Mouse (Mus musculus): ENCODE measurements around the gene Uroc1.

Uroc1 gene

DNA sequence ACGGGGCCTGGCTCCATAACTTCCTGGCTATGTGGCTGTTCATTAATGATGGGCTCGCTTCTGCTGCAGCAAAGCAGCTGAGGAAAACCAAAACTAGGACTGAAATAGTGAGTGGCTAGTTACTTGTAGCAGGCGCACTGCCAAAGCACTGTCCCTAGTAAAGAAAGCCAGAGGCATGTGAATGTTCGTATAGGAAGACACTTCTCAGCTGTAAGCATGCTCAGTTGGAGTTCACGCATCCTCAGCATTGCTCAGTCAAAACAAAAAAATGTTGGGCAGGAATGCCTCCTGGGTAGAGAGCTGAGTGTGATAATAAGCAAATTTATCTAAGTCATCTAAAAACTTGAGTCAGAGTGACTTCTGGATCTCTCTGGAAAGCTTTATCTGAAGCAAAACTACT, 25.1 kb downstream of the Uroc1 start:
- DNase-seq (ENCODE audit: low spot score in 2 of 2), result no peak

DNA sequence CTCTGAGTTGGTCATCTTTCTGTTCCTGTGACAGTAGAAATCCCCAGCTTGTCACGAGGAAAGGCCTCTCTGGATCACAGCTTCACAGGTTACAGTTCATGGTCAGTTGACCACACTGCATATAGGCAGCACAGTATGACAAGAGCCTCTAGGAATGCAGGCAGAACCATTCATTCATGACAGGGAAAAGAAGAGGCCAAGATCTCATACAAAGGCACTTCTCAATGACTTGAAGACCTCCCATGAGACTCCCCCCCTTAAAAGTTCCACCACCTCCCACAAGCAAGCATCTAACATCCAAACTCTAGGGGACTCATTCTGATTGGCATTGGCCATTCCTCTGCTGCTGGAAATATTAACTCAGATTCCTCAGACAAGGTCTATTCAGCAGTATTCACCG, 26.4 kb downstream of the Uroc1 start:
- DNase-seq (ENCODE audit: low spot score in 2 of 2), result no peak

DNA sequence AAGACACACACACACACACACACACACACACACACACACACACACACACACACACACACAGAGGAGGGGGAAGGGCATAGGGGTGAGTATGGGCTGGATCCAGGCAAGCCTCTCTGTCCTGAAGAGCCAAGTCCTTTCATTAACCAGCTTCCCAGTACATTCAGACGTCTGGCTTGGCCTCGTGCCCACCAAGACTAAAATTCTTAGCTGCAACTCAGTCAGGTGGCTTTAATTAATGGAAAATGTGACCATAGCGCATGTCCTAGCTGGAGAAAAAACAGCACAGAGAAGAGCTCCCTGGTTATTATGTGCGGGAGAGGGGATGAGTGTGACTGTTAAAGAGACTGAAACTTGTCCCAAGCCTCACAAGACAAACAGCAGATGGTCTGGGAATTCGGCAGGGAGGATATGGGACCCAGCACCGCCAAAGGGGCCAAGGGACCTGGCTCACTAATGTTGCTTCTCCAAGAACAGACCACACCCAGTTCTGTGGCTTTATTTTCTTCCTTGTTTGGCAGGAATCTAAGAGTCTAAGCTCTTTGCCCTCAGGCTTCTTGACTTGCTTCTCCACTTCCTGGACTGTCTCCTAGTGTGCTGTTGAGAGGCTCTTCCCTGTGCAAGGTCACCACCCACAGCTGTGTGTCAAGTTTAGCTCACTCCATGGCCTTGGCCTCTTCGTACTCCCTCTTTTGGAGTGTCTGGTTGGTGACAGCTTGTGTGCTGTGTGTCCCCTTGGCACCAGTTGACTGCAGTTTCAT, 27.1 kb downstream of the Uroc1 start:
- DNase-seq (ENCODE audit: low spot score in 2 of 2), result peak; percentile 48 to 53

DNA sequence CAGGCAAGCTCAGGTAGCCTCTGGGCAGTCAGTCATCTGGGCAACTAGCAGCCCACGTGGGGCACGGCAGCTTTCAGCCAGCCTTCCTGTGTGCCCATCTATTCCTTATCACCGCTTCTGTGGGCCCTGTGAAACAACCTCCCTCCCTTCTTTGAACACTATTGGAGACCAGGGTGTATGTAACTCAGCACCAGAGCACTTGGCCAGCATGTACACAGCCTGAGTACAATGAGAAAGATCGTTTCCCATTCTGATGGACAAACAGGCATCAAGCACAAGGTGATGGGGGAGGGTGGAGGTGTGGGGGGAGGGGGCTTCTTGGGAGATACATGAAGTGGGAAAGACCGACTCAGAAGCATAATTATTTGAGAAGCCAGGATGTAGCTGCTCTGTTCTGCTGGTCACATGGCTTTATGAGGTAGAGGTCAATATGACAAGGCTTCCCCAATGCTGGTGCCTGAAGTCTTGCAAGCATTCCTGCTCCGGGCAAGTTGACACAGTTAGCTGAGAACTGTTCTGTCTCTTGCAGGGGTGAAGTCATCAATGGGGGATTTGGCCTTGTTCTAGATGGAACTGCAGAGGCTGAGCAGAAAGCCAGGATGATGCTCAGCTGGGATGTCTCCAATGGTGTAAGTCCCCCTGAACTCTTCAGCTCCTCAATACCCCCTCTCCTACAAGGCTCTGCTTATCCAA, 28.0 kb downstream of the Uroc1 start:
- DNase-seq (ENCODE audit: low spot score in 2 of 2), result no peak

DNA sequence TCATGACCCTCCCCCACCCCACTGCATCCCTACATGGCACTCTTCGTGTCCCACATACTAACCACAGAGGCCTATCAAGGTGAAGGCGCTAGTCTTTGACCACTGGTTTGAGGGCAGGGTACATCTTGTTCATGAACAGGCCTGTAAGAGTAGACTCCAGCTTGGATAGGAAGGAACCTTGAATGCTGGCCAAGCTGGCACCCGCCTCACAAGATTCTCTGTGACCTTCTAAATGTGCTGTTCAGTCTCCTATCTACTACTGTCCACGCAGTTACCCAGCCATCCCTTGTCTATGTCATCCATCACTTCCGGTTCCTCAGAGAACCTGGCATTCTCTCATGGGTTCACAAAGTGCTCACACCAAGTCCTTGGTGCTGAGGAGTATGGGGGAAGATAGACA, 30.2 kb downstream of the Uroc1 start:
- DNase-seq (ENCODE audit: low spot score in 2 of 2), result no peak

DNA sequence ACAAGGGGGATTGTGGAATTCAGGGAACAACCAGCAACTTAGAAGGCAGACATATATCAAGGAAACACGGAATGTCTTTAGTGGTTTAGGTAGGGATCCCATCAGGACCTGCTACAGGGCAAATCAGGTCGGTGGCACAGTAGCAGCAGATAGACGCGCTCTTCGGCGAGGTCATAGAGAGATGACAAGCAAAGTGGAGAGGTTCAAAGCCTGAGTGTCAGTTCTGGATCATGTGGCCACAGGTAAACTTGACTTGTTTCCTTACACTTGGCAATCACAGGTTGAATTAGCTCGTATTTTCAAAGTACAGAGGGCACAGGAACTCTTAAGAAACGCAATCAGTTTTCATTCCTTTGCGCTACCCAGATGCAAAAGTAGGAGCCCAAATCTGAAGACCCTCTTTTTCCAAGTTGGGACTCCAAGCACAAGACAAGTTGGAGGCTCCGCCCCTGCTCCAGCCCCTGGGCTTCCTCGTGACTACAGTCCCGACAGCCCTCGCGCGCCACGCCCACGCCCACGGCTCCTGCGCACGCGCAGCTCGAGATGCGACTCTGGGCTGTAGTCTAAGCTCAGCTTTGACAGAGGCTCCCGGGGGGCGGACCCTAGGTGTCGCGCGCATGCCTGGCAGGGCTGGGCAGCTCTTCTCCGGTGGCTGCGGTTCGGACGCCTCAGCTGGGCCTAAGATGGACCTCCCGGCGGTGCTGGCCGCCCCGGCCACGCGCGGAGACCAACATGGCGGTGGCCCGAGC, 36.1 kb downstream of the Uroc1 start, which contains the start of gene Zxdc:
Gene Zxdc (plus strand): TSS at position 517 of the 749 bp plus-strand sequence.
- peak; percentile 99 to 100 for DNase-seq (ENCODE audit: low spot score in 2 of 2)

DNA sequence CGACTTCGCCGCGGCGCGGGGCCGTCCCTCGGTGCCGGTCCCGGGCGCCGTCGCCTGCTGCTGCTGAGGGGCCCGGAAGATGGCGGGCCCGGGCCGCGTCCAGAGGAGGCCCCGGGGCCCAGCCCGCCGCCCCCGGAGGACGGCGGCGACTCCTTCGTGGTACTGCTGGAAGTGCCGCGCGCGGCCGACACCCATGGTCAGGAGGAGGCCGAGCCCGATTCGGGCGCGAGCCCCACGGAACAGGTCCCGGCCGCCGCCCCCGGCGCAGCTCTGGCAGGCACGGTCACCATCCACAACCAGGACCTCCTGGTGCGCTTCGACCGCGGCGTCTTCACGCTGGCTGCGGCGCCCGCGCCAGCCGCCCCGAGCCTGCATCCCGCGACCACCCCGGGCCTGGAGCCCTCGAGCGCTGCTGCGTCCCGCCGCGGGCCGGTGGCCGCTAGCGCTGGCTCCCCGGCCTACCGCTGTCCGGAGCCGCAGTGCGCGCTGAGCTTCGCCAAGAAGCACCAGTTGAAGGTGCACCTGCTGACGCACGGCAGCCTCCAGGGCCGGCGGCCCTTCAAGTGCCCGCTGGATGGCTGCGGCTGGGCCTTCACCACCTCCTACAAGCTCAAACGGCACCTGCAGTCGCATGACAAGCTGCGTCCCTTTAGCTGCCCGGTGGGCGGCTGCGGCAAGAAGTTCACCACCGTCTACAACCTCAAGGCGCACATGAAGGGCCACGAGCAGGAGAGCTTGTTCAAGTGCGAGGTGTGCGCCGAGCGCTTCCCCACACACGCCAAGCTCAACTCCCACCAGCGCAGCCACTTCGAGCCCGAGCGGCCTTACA, 36.9 kb downstream of the Uroc1 start:
- peak; percentile 49 for DNase-seq (ENCODE audit: low spot score in 2 of 2)

DNA sequence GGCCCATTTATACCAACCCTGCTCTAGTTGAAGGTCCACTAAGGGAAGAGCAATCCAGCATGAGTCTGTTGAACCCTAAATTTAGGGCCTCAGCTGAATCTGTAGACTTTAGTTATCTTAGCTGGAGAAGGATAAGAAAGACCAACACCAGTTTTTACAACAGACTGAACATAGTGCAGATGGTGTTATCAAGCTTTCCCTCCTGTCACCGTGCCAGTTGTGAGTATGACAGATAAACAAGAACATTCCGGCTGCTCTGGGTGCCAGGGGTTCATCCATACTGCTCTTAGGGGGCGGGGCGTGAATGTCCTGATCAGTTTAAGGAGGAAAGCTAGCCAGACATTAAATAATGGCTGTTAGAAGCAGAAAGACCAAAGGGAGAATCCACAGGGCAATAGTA, 41.6 kb downstream of the Uroc1 start:
- no peak for DNase-seq (ENCODE audit: low spot score in 2 of 2)

DNA sequence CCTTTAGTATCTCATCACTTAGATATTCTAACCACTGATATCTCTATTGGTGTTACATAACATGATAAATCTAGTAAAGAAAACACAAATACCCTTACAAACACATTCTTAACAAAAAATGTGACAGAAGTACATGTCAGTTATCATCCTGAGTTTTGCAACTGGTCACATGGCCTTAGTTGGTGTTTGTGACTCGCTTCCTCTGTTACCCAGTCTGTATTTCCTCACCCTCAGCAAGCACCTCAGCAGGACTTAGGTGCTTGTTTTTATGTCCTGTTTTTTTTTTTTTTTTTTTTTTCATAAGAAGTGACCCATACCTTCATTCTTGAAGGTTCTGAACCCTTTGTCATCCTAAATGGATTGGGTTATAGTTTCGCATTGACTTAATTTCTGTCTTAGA, 44.6 kb downstream of the Uroc1 start:
- DNase-seq (ENCODE audit: low spot score in 2 of 2), result no peak

DNA sequence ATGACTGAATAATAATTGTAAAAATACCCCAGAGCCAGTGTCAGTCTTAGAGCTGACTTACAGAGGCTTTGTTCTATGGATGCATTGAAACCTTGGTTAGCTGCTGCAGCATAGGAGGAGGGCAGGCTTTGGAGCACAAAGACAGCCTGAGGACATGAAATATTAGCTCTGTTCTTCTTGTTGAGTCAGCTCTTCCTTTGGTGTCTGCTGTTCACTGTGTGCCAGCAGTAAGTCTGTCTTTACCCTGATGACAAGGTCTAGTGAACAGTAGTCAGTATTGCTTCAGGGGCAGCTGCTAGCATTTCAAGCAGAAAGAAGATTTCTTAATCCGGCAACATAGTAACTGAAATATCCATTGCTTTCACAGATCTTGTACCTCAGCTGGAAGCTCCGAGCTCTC, 48.4 kb downstream of the Uroc1 start:
- no peak for DNase-seq (ENCODE audit: low spot score in 2 of 2)

DNA sequence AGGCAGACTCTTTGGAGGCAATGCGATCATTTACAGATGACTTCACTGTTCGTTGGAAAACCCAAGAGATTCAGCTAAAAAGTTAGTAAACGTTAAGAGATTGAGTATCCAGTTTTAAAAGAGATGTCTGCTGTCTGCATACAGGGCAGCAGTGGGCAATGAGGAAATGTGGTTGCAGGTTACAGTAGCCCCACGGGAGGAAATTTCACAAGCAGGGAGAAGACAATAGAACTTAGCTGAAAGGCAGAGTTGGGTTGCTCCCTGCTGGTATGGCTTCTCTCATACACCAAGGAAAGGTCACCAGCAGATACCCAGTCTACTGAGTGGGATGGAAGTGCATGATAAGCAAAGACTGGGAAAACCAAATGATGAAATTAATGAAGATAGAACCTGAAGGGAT, 57.5 kb downstream of the Uroc1 start:
- no peak for DNase-seq (ENCODE audit: low spot score in 2 of 2)

DNA sequence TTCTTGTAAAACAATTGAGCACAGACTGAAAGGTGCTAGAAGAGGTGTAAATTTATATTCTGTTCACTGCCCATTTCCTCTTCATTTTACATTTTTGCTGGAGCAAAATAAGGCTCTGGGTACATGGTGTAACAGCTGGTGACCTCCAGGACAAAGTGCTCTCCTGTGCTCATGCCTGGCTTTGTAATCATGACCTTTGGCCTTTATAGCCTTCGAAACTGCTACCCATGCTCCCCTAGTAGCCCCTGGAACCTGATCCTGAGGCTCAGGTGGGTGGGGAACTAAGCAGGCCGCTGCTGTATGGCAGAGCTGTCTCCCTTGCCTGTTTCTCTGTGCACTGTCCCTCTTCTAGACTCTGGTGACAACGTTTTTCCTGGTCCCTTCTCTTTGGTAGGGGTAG, 60.9 kb downstream of the Uroc1 start:
- no peak for DNase-seq (ENCODE audit: low spot score in 2 of 2)

DNA sequence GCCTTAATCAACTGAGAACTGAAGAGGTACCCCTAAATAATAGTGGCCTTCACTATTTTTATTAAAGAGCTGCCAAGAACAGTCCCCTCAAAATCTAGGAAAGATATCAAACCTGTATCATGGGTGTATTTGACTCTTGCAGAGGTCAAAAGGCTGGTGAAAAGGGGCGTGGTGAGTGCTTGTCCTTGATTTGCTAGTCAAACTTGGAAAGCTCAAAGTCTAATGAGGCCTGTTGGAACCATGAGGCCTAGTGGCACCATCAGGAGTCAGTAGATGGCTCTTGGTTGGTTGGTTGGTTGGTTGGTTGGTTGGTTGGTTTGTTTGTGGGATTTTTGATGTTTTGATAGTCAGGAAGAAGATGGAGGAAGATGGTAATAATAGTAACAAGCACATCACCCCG, 62.7 kb downstream of the Uroc1 start:
- DNase-seq (ENCODE audit: low spot score in 2 of 2), result no peak

DNA sequence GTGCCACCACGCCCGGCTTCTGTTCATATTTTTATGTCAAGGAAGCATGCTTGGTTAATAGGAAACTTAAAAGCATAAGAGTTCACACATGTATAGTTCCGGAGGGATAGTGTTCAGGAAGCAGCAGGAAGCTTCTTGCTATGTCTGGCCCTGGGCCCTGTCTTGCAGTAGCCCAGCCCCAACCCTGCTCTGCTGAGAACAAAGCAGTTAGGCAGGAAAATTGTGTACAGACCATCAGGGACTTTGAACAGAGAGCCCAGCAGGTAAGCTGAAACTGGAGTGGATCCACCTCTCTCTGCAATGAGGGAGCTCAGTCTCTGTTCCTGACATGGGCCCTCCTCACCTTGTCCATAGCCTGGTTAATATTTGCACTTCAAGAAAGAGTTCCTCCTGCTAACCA, 64.2 kb downstream of the Uroc1 start:
- no peak for DNase-seq (ENCODE audit: low spot score in 2 of 2)

DNA sequence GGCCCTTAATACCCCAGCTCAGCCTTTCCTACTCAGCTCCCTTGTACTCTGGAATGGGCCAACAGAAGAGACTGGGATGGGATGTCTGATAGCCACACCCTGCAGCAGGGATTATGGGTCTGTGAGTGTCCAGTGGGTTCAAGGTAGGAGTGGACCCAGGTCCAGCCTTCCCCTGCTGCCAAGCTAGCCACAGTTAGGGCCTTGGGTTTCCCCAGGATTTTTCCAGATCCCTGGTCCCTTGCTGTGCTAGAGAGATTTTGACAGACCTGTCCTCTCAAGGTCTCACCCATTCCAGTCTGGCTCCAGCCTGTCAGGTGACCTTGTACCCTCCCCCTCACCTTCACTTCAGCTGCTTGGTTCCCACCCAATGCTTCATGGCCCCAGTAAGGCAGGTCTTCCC, 75.5 kb downstream of the Uroc1 start:
- no peak for DNase-seq (ENCODE audit: low spot score in 2 of 2)

DNA sequence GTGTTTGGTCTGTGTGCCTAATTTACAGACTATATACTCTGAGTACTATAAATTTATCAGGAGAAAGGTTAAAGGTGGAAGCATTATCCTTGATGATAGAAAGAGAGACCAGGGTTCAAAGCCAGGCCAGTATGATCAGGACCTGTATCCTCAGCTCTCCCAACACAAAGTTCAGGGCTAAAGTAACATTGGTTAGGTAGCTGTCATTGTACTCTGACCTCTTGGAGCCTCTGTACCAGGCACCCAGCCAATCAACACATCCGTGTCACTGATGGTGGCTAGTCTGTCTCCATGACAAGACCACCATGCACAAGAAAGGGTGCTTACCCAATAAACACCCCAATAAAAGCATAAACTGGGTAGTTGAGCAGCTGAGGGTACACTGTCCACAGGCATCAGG, 77.9 kb downstream of the Uroc1 start:
- no peak for DNase-seq (ENCODE audit: low spot score in 2 of 2)

DNA sequence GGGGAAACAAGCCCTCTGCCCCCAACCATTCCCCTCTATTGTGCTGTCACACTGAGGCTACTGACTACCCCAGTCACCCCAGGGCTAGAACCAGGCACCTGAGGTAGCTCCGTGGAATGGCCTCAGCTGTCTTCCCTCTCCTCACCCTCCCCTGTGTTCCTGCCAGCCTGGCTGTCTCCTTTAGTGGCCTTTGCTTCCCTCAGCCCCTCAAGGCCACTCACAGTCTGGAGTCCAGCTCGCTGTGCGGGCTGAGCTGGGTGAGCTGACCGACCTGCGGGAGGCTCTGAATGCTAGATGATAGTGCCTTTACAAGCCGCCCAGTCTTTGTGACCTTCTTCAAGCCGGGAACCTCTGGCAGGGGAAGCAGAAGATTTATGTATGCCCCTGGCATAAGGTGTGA, 78.8 kb downstream of the Uroc1 start:
- DNase-seq (ENCODE audit: low spot score in 2 of 2), result no peak
